Mouse (Mus musculus) erythroblast, embryonic 14.5 days (primary cell): ENCODE data around the gene Ctdspl2.

Experiments
- GATA1 ChIP-seq: IDR thresholded peaks from 2 replicates; pipeline ENCODE4 v1.6.1; 2012; ENCODE audit warnings: low read length, inconsistent platforms, mixed read lengths
- TAL1 ChIP-seq: IDR thresholded peaks from 3 replicates; pipeline ENCODE4 v1.6.1; 2012; ENCODE audit warnings: low read length, inconsistent platforms, mixed read lengths

- TF ChIP-seq TAL1 (no peak), GATA1 (no peak)
These were observed 687 bp upstream of the Ctdspl2 start for GRCm38 (mm10) chr2:121954971-121955656.
